Mouse (Mus musculus): ENCODE data around the gene Zfp462.

The Zfp462 gene

GRCm38 (mm10) chr4:54944921-54945430 is at the start of gene Zfp462:
Gene Zfp462, plus strand, starts transcription at chr4:54945048.
- in situ Hi-C loops (cut with MboI; ENCODE audit: low pct_unique_long_range_greater_than_20kb in 1 of 2, low sequenced_read_pairs in 2 of 2, unreplicated experiment in 1 of 2): no loop called here

DNA sequence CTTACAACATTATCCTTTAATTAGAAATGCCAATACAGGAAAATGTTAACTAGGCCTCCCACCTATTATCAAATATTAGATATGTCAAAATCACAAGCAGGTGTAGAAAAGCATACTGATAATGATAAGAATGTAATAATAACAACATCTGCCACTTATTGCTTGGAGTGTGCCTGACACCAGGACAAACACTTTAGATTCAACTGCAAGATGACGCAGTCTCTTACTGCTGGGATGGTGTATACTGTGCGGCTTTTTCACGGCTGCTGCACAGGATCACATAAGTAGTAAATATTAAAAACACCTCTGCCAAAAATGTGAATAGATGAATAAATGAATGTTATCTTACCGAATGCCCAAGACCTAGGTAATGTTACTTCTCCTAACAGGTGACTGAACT is 48.8 kb upstream of the Zfp462 start:
- in situ Hi-C loops (cut with MboI; ENCODE audit: low pct_unique_long_range_greater_than_20kb in 1 of 2, low sequenced_read_pairs in 2 of 2, unreplicated experiment in 1 of 2): no loop called here

- in situ Hi-C loops (cut with MboI; ENCODE audit: low pct_unique_long_range_greater_than_20kb in 1 of 2, low sequenced_read_pairs in 2 of 2, unreplicated experiment in 1 of 2): loop anchor here in 1 of 2 experiments (25.0 kb wide), 1 partner anchor 333 kb away; no protein-coding TSS in a partner anchor
These were observed 40.2 kb upstream of the Zfp462 start for GRCm38 (mm10) chr4:54904641-54905040.

- in situ Hi-C loops (cut with MboI; ENCODE audit: low pct_unique_long_range_greater_than_20kb in 1 of 2, low sequenced_read_pairs in 2 of 2, unreplicated experiment in 1 of 2): loop anchor here in 1 of 2 experiments (25.0 kb wide), 1 partner anchor 332 kb away; no protein-coding TSS in a partner anchor
These were observed 39.4 kb upstream of the Zfp462 start for GRCm38 (mm10) chr4:54905399-54905953.

DNA sequence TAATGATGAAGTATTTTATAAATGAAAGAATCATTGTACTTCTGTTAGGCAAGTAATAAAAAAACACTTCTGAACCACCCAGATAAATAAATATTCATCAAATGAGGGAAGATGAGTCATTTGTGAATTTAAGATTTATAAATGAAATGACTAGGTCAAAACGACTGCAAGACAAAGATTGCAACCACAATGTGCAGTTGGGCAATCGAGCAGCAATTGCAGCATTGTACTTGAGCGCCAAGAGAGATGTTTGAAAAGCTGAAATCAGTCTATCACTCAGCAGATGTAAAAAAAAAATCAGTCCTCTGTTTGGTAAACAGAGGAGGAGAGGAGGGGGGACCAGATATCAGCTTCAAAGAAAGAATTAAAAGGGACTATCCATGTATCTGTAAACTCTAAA is 34.5 kb upstream of the Zfp462 start:
- in situ Hi-C loops (cut with MboI; ENCODE audit: low pct_unique_long_range_greater_than_20kb in 1 of 2, low sequenced_read_pairs in 2 of 2, unreplicated experiment in 1 of 2): loop anchor here (10.0 to 25.0 kb wide), 2 partner anchors 327 to 335 kb away; no protein-coding TSS in a partner anchor

GRCm38 (mm10) chr4:54918276-54918675 is 26.6 kb upstream of the Zfp462 start:
- in situ Hi-C loops (cut with MboI; ENCODE audit: low pct_unique_long_range_greater_than_20kb in 1 of 2, low sequenced_read_pairs in 2 of 2, unreplicated experiment in 1 of 2): loop anchor here (10.0 to 25.0 kb wide), 2 partner anchors 319 to 327 kb away; no protein-coding TSS in a partner anchor

GRCm38 (mm10) chr4:54923386-54923785 is 21.5 kb upstream of the Zfp462 start:
- in situ Hi-C loops (cut with MboI; ENCODE audit: low pct_unique_long_range_greater_than_20kb in 1 of 2, low sequenced_read_pairs in 2 of 2, unreplicated experiment in 1 of 2): loop anchor here (10.0 to 25.0 kb wide), 2 partner anchors 211 to 314 kb away; no protein-coding TSS in a partner anchor

DNA sequence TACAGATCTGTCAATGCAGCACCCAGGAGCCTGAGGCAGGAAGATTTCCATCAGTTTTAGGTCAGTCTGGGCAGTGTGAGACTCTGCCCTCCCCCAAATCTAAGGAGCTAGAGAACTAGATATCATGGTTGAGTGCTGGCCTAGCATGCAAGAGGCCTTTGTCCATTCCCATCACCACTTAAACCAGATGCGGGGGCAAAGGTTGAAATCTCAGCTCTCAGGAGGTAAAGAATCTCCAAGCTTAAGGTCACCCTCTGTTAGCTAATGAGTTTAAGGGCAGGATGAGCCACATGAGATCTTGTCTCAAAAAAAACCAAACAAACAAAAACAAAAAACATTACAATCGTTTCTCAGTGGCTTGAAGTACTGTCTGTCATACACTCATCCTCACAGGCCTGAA is 20.5 kb upstream of the Zfp462 start:
- in situ Hi-C loops (cut with MboI; ENCODE audit: low pct_unique_long_range_greater_than_20kb in 1 of 2, low sequenced_read_pairs in 2 of 2, unreplicated experiment in 1 of 2): loop anchor here (10.0 to 25.0 kb wide), 2 partner anchors 210 to 313 kb away; no protein-coding TSS in a partner anchor

GRCm38 (mm10) chr4:54926456-54926855 is 18.4 kb upstream of the Zfp462 start:
- in situ Hi-C loops (cut with MboI; ENCODE audit: low pct_unique_long_range_greater_than_20kb in 1 of 2, low sequenced_read_pairs in 2 of 2, unreplicated experiment in 1 of 2): loop anchor here in 1 of 2 experiments (10.0 kb wide), 1 partner anchor 208 kb away; no protein-coding TSS in a partner anchor

GRCm38 (mm10) chr4:54927321-54928062 is 17.4 kb upstream of the Zfp462 start:
- in situ Hi-C loops (cut with MboI; ENCODE audit: low pct_unique_long_range_greater_than_20kb in 1 of 2, low sequenced_read_pairs in 2 of 2, unreplicated experiment in 1 of 2): loop anchor here in 1 of 2 experiments (10.0 kb wide), 1 partner anchor 207 kb away; no protein-coding TSS in a partner anchor

DNA sequence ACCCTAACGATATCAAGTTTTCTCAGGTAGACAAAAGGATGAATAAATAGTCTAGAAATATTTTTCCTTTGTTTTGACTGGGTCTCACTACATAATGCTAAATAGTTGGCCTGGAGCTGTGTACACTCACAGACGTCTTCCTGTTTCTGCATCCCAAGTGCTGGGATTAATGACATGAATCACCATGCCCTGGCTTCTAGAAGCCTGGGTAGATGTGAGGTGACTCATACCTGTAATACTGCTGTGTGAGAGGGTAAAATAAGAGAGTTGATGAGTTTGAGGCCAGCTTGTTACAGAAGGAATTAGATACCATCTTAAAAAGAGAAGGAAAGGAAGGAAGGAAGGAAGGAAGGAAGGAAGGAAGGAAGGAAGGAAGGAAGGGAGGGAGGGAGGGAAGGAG is 15.2 kb upstream of the Zfp462 start:
- in situ Hi-C loops (cut with MboI; ENCODE audit: low pct_unique_long_range_greater_than_20kb in 1 of 2, low sequenced_read_pairs in 2 of 2, unreplicated experiment in 1 of 2): loop anchor here in 1 of 2 experiments (10.0 kb wide), 2 partner anchors 205 to 285 kb away; no protein-coding TSS in a partner anchor

DNA sequence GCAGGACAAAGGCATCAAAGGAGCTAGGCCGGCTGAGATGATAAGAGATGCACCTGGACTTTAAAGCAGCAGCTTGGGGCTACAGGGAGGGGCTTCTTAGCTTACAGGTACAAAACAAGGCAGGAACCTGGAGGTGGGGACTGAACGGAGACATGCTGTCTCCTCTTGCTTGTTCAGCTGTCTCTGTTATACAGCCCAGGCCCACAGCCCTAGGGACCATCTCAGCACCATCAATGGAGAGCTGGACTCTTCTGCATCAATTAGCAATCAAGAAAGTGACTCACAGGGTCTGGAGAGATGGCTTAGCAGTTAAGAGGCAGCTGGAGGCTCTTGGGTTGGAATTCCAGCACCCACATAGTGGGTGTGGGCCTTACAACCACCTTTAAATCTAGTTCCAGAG is 12.2 kb upstream of the Zfp462 start:
- in situ Hi-C loops (cut with MboI; ENCODE audit: low pct_unique_long_range_greater_than_20kb in 1 of 2, low sequenced_read_pairs in 2 of 2, unreplicated experiment in 1 of 2): loop anchor here in 1 of 2 experiments (10.0 kb wide), 1 partner anchor 282 kb away; no protein-coding TSS in a partner anchor

DNA sequence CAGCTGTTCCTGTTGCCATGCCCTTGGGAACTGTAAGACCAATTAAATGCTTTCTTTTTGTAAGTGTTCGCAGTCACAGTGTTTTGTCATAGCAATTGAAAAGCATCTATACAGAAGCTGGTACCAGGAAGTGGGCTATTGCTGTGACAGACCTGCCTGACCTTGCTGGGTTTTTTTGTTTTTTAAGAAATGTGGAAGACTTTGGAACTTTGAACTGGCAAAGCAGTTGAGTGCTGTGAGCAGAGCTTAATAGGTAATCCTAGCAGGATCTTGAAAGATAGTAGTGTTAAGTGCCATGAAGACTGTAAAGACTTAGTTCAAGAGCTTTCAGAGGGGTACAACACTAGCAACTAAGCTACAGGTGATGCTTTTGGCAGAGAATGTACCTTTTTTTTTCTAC is 7.7 kb upstream of the Zfp462 start:
- in situ Hi-C loops (cut with MboI; ENCODE audit: low pct_unique_long_range_greater_than_20kb in 1 of 2, low sequenced_read_pairs in 2 of 2, unreplicated experiment in 1 of 2): loop anchor here in 1 of 2 experiments (10.0 kb wide), 1 partner anchor 278 kb away; no protein-coding TSS in a partner anchor

DNA sequence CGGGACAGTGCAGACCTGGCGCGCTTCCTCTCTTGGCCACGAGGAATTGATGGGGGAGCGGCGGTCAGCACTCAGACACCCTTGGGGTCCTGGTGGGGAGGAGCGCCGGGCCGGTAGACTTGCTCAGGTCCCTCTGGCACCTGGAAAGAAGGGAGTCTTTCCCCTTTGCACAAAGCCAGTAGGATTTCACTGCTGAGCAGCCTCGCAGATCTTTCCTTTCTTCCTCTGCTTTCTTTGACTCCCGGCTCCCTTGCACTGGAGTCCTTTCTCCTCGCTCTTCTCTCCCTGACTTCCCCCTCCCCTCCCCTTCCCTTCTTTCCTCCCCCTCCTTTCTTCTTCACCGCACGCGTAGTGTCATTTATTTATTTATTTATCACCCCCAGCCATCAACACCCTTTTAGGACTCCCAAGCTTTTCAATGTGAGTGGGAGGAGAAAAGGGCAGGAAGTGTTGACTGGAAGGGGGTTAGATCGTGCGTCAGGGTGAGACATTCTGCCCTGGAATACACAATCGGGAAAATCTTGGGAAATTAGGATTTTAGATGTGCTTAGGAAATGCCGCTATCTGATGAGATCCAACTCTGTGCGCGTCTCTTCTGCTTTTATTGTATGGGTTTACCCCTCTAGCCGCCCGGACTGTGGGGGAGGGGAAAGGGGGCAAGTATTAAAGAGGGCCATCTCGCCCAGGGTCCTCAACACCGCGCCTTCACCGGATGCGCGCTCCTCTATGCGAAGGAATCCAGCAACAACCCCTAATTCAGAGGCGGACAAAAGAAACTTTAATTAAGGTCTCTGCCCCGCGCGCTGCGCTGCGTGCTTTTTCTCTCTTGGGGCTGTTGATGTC is 976 bp downstream of the Zfp462 start:
- in situ Hi-C loops (cut with MboI; ENCODE audit: low pct_unique_long_range_greater_than_20kb in 1 of 2, low sequenced_read_pairs in 2 of 2, unreplicated experiment in 1 of 2): no loop called here

DNA sequence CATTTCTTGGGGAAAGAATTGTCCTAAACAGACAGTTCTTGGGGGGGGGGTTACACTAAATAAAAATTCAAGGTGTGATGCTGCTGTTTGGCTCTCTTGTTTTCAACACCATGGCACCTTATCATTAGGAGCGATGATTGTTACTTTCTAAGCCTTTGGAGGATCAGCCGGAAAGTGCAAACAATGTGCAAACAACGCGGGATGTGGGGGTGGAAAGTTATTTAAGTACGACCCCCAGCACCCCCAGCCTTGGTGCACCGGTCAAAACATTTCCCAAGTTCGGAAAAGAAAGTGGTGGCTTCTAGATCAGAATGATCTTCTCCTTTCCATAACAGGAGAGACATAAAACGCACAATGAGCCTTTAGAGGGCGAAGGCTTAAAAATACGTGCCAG is 1.8 kb downstream of the Zfp462 start:
- in situ Hi-C loops (cut with MboI; ENCODE audit: low pct_unique_long_range_greater_than_20kb in 1 of 2, low sequenced_read_pairs in 2 of 2, unreplicated experiment in 1 of 2): no loop called here

- in situ Hi-C loops (cut with MboI; ENCODE audit: low pct_unique_long_range_greater_than_20kb in 1 of 2, low sequenced_read_pairs in 2 of 2, unreplicated experiment in 1 of 2): no loop called here
These were observed 2.5 kb downstream of the Zfp462 start for GRCm38 (mm10) chr4:54947056-54947990.

DNA sequence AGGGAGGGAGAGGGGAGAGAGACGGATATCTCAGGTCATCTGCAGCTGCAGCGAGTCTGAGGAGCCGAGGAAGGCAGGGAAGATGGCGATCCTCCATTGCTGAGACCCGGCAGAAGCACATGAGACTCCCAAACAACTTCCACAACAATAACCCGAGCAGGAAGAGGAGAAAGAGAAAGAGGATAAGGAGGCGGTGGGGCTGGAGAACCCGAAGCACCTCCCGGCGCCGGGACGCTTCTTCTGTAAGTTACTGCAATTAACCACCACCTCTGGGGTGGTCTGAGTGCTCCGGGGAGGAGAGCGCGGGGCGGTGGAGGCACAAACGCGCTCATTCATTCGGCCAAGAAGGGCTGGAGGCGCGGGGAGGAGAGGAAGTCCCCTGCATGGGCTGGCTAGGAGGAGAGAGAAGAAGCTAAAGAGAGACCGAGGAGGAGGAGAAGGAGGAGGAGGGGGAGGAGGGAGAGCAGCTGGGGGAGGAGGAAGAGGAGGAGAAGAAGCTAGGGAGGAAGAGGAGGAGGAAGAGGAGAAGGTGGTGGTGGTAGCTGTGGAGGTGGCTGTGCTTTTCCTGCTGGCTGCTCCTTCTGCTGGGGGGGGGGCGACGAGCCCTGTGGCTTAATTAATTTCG is 3.3 kb downstream of the Zfp462 start:
- in situ Hi-C loops (cut with MboI; ENCODE audit: low pct_unique_long_range_greater_than_20kb in 1 of 2, low sequenced_read_pairs in 2 of 2, unreplicated experiment in 1 of 2): no loop called here

All from mouse embryonic stem cell (cell line).